Mouse (Mus musculus) bone marrow macrophage, adult 2 months (primary cell): ENCODE measurements around the gene Ninl.

ENCODE experiments used
- CTCF ChIP-seq: IDR thresholded peaks from 2 replicates; pipeline ENCODE4 v1.5.1; 2012; ENCODE audit warnings: low read depth, mild to moderate bottlenecking, low read length, moderate library complexity
- POLR2A ChIP-seq: IDR thresholded peaks from 2 replicates; pipeline ENCODE4 v1.6.1; 2012; ENCODE audit warnings: mild to moderate bottlenecking, low read depth, low read length, borderline replicate concordance

- TF ChIP-seq CTCF (no peak), POLR2A (no peak)
These were observed 37.5 kb downstream of the Ninl start for GRCm38 (mm10) chr2:151001619-151002175.
